Mouse (Mus musculus) hindbrain, postnatal 0 days (tissue): ENCODE data around the gene Acad10. TPM values are rescaled to one million over a fixed set of nuclear protein-coding genes. Genes with fewer than 3 reads are reported as not detected.

Experiments used
- ATAC-seq: fragments of 200-750 bp; cut with Nextera tagmentation; 2 replicates; pipeline ENCODE4 v1.8.0; 2017; ENCODE audit warnings: mild to moderate bottlenecking, moderate TSS enrichment, moderate library complexity
- DNase-seq: peaks from one replicate; pipeline ENCODE4 v3.0.0-alpha.2; 2015; ENCODE audit warnings: low spot score
- H3K27ac ChIP-seq: fragments of 300-500 bp; sonication (generic); 2 replicates; pipeline ENCODE4 v1.5.1; 2014; ENCODE audit warnings: mild to moderate bottlenecking
- H3K27me3 ChIP-seq: fragments of 300-500 bp; sonication (generic); 2 replicates; pipeline ENCODE4 v1.6.1; 2014; ENCODE audit warnings: low read length, mixed read lengths; ENCODE audit not compliant: insufficient read depth
- H3K36me3 ChIP-seq: fragments of 300-500 bp; sonication (generic); 2 replicates; pipeline ENCODE4 v1.6.1; 2014; ENCODE audit warnings: low read length, mixed read lengths; ENCODE audit not compliant: insufficient read depth
- H3K4me1 ChIP-seq: fragments of 300-500 bp; sonication (generic); 2 replicates; pipeline ENCODE4 v1.6.1; 2014; ENCODE audit warnings: antibody characterized with exemption, low read length, mixed read lengths; ENCODE audit not compliant: insufficient read depth
- H3K4me2 ChIP-seq: fragments of 300-500 bp; sonication (generic); 2 replicates; pipeline ENCODE4 v1.6.1; 2014; ENCODE audit warnings: low read depth, mild to moderate bottlenecking, low read length, moderate library complexity, mixed read lengths
- H3K4me3 ChIP-seq: fragments of 300-500 bp; sonication (generic); 2 replicates; pipeline ENCODE4 v1.5.1; 2014; ENCODE audit warnings: low read length
- H3K9ac ChIP-seq: fragments of 300-500 bp; sonication (generic); replicated peaks from 2 replicates; pipeline ENCODE4 v1.6.1; 2014; ENCODE audit warnings: mild to moderate bottlenecking, low read length, moderate library complexity, mixed read lengths
- H3K9me3 ChIP-seq: fragments of 300-500 bp; sonication (generic); 2 replicates; pipeline ENCODE4 v1.6.1; 2016; ENCODE audit warnings: low read length, mixed read lengths
- CTCF ChIP-seq: IDR thresholded peaks from 2 replicates; pipeline ENCODE4 v1.5.1; 2016; ENCODE audit warnings: antibody characterized with exemption, control low read depth, low read depth
- WGBS: fragments of 180-500 bp; shearing (Covaris S2); extraction: QIAGEN DNeasy Blood & Tissue Kit; methylation state at CpG from one replicate; pipeline ENCODE4 v1.1.7; 2014; 5-methylcytosine and 5-hydroxymethylcytosine counted together
- polyA plus RNA-seq: library from polyadenylated mRNA; unstranded; fragments of >200 nt; fragmentation: Nextera tagmentation; extraction: Ambion mirVana; gene quantifications from 2 replicates; pipeline ENCODE4 v1.2.1, GENCODE M21; 2015
- total RNA-seq: library from RNA; depleted of rRNA; stranded (reverse); fragments of >200 nt; gene quantifications from 2 replicates; pipeline ENCODE4 v1.2.3, GENCODE M21; 2014; rRNA removed

The Acad10 gene
- 0.72 and 5.1 TPM in 2 replicates for total RNA-seq
- polyA plus RNA-seq: 1.2 and 1.4 TPM in 2 replicates

- WGBS: 1% methylated on average over 73 of the region's 85 CpGs
- Histone ChIP-seq H3K9ac (peak within 1 kb of the TSS; percentile 77), H3K36me3 (peaks cover 16% of the 10 kb centered on the region; the same call in 1 of the 2 replicates), H3K27ac (peak within 1 kb of the TSS; percentile 70), H3K4me3 (peak within 1 kb of the TSS; percentile 73), H3K4me1 (peaks cover 10% of the 10 kb centered on the region), H3K27me3 (no peaks in the 10 kb centered on the region), H3K4me2 (peak within 1 kb of the TSS; percentile 83), H3K9me3 (no peaks in the 10 kb centered on the region)
- TF ChIP-seq CTCF: no peak
- ATAC-seq (peak; percentile 89), DNase-seq (peak; percentile 97)
Observed at GRCm38 (mm10) chr5:121660059-121660896, at the start of gene Acad10, which contains the start of gene Brap. Acad10 (minus strand) TSS chr5:121660514. Brap (plus strand) TSS chr5:121660563.

- WGBS: 6% methylated on average over 20 of the region's 20 CpGs
- peak overlapping the region; percentile 17 for H3K4me3 ChIP-seq
- H3K27me3 ChIP-seq: no peaks in the 10 kb centered on the region
- H3K36me3 ChIP-seq: no peaks in the 10 kb centered on the region
- 0 out of 2 replicates have a peak overlapping the region, but pooled peaks have one; percentile 33 for H3K9ac ChIP-seq
- TF ChIP-seq CTCF: no peak
- H3K4me1 ChIP-seq: peaks cover 8% of the 10 kb centered on the region; the same call in 1 of the 2 replicates
- no peak overlapping the region for H3K27ac ChIP-seq
- ATAC-seq (0 out of 2 replicates have a peak, but pooled peaks have one; percentile 12), DNase-seq (peak; percentile 53)
- no peaks in the 10 kb centered on the region for H3K9me3 ChIP-seq
- H3K4me2 ChIP-seq: peak overlapping the region; percentile 53
Observed at GRCm38 (mm10) chr5:121704512-121705248, 44.4 kb upstream of the Acad10 start.

- H3K27me3 ChIP-seq: no peaks in the 10 kb centered on the region
- no peaks in the 10 kb centered on the region for H3K9me3 ChIP-seq
- H3K36me3 ChIP-seq: no peaks in the 10 kb centered on the region
- H3K9ac ChIP-seq: no peak overlapping the region
- H3K27ac ChIP-seq: no peak overlapping the region
- DNase-seq (no peak), ATAC-seq (no peak)
- no peak overlapping the region for H3K4me3 ChIP-seq
- TF ChIP-seq CTCF: no peak
- 47% methylated on average over 1 of the region's 1 CpGs for WGBS
- H3K4me2 ChIP-seq: no peak overlapping the region
- H3K4me1 ChIP-seq: peaks cover 8% of the 10 kb centered on the region; the same call in 1 of the 2 replicates
Observed at GRCm38 (mm10) chr5:121703341-121703740, 43.0 kb upstream of the Acad10 start.

GRCm38 (mm10) chr5:121701111-121701769 is 40.9 kb upstream of the Acad10 start:
- TF ChIP-seq CTCF: no peak
- Histone ChIP-seq H3K9ac (no peak overlapping the region), H3K27me3 (no peaks in the 10 kb centered on the region), H3K4me3 (no peak overlapping the region), H3K27ac (no peak overlapping the region), H3K36me3 (no peaks in the 10 kb centered on the region), H3K9me3 (no peaks in the 10 kb centered on the region), H3K4me1 (peaks cover 8% of the 10 kb centered on the region; the same call in 1 of the 2 replicates), H3K4me2 (no peak overlapping the region)
- ATAC-seq: no peak
- no peak for DNase-seq
- 63% methylated on average over 8 of the region's 8 CpGs for WGBS

GRCm38 (mm10) chr5:121700496-121700895 is 40.2 kb upstream of the Acad10 start:
- H3K4me1 ChIP-seq: peaks cover 8% of the 10 kb centered on the region; the same call in 1 of the 2 replicates
- DNase-seq (no peak), ATAC-seq (no peak)
- H3K36me3 ChIP-seq: no peaks in the 10 kb centered on the region
- TF ChIP-seq CTCF: no peak
- 28% methylated on average over 11 of the region's 11 CpGs for WGBS
- no peak overlapping the region for H3K4me2 ChIP-seq
- H3K4me3 ChIP-seq: no peak overlapping the region
- no peak overlapping the region; the same call in 1 of the 2 replicates for H3K9ac ChIP-seq
- H3K27ac ChIP-seq: no peak overlapping the region
- no peaks in the 10 kb centered on the region for H3K27me3 ChIP-seq
- no peaks in the 10 kb centered on the region for H3K9me3 ChIP-seq

DNA sequence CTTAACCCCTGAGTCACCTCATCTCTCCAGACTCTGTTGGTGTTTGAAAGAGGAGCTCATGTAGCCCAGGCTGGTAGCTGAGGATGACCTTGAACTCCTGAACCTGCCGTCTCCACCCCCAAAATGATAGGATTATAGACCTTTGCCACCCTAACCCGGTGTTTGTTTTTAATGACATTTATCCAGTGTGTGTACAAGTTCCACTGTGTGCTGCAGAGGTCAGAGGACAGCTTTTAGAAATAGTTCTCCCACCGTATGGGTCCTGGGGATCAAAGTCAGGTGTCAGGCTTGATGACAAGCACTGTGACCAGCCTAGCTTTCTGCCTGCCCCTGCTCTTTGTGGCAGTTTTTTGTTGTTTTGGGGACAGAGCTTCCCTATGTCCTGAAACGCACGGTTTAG is 39.6 kb upstream of the Acad10 start:
- Histone ChIP-seq H3K4me3 (no peak overlapping the region), H3K9me3 (no peaks in the 10 kb centered on the region), H3K4me2 (no peak overlapping the region), H3K4me1 (peaks cover 8% of the 10 kb centered on the region; the same call in 1 of the 2 replicates), H3K9ac (no peak overlapping the region), H3K36me3 (no peaks in the 10 kb centered on the region), H3K27ac (no peak overlapping the region), H3K27me3 (no peaks in the 10 kb centered on the region)
- no peak for DNase-seq
- TF ChIP-seq CTCF: no peak
- WGBS: 59% methylated on average over 5 of the region's 5 CpGs
- no peak for ATAC-seq
